Mouse (Mus musculus): Measurements from ENCODE around the gene Thbs2.
A peak's percentile ranks its signal among the peaks of the same experiment; 100 is the strongest.

Thbs2 gene

GRCm38 (mm10) chr17:14693994-14694374 lies at the start of gene Thbs2:
Thbs2 (minus strand) TSS chr17:14694235.
- peak; percentile 26 for DNase-seq

- DNase-seq = no peak
These were observed 41.5 kb upstream of the Thbs2 start for GRCm38 (mm10) chr17:14735493-14736004.

- DNase-seq = no peak
These were observed 40.3 kb upstream of the Thbs2 start for GRCm38 (mm10) chr17:14734380-14734779.

- no peak for DNase-seq
These were observed 39.9 kb upstream of the Thbs2 start for GRCm38 (mm10) chr17:14733941-14734340.

GRCm38 (mm10) chr17:14733027-14733426 lies 39.0 kb upstream of the Thbs2 start:
- no peak for DNase-seq

GRCm38 (mm10) chr17:14730629-14731028 lies 36.6 kb upstream of the Thbs2 start:
- DNase-seq = no peak

GRCm38 (mm10) chr17:14727481-14727880 lies 33.4 kb upstream of the Thbs2 start:
- DNase-seq = no peak

GRCm38 (mm10) chr17:14724786-14725185 lies 30.8 kb upstream of the Thbs2 start:
- DNase-seq = no peak

- DNase-seq = no peak
These were observed 27.3 kb upstream of the Thbs2 start for GRCm38 (mm10) chr17:14721325-14721724.

- no peak for DNase-seq
These were observed 26.9 kb upstream of the Thbs2 start for GRCm38 (mm10) chr17:14720912-14721311.

GRCm38 (mm10) chr17:14720227-14720626 lies 26.2 kb upstream of the Thbs2 start:
- DNase-seq = peak; percentile 41

GRCm38 (mm10) chr17:14718801-14719200 lies 24.8 kb upstream of the Thbs2 start:
- no peak for DNase-seq

GRCm38 (mm10) chr17:14714782-14715181 lies 20.7 kb upstream of the Thbs2 start:
- peak; percentile 33 for DNase-seq

- no peak for DNase-seq
These were observed 20.3 kb upstream of the Thbs2 start for GRCm38 (mm10) chr17:14714374-14714773.

GRCm38 (mm10) chr17:14711784-14712183 lies 17.7 kb upstream of the Thbs2 start:
- DNase-seq = no peak

GRCm38 (mm10) chr17:14711032-14711431 lies 17.0 kb upstream of the Thbs2 start:
- DNase-seq = no peak

GRCm38 (mm10) chr17:14706066-14706465 lies 12.0 kb upstream of the Thbs2 start:
- DNase-seq = no peak

- no peak for DNase-seq
These were observed 11.4 kb upstream of the Thbs2 start for GRCm38 (mm10) chr17:14705466-14705865.

- no peak for DNase-seq
These were observed 9.7 kb upstream of the Thbs2 start for GRCm38 (mm10) chr17:14703771-14704170.

GRCm38 (mm10) chr17:14703268-14703667 lies 9.2 kb upstream of the Thbs2 start:
- DNase-seq = no peak

- DNase-seq = no peak
These were observed 8.7 kb upstream of the Thbs2 start for GRCm38 (mm10) chr17:14702701-14703100.

- DNase-seq = no peak
These were observed 7.9 kb upstream of the Thbs2 start for GRCm38 (mm10) chr17:14701891-14702290.

GRCm38 (mm10) chr17:14700204-14700603 lies 6.2 kb upstream of the Thbs2 start:
- DNase-seq = no peak

GRCm38 (mm10) chr17:14698188-14698587 lies 4.2 kb upstream of the Thbs2 start:
- DNase-seq = no peak

- DNase-seq = peak; percentile 56
These were observed 3.1 kb upstream of the Thbs2 start for GRCm38 (mm10) chr17:14697096-14697495.
